Mouse (Mus musculus): ENCODE data around the gene Ddx50. TPM values are rescaled to one million over a fixed set of nuclear protein-coding genes. Genes with fewer than 3 reads are reported as not detected.

Ddx50 gene
- total RNA-seq (2021), result 10 to 100 TPM; 88.5 to 89.2 TPM
- long read RNA-seq, experiment 1, transcript Ddx50-201 (15 exons, 2,535 nt), result major isoform, 17 of 29 reads
- long read RNA-seq, experiment 1, partial matches to known transcripts, result 1 of 29 reads
- long read RNA-seq, experiment 1, other reads (novel, unspliced or antisense), result 11 of 29 reads
- long read RNA-seq, experiment 2, transcript Ddx50-201 (15 exons, 2,535 nt), result major isoform, 29 of 63 reads
- long read RNA-seq, experiment 2, partial matches to known transcripts, result 5 of 63 reads
- long read RNA-seq, experiment 2, other reads (novel, unspliced or antisense), result 29 of 63 reads

DNA sequence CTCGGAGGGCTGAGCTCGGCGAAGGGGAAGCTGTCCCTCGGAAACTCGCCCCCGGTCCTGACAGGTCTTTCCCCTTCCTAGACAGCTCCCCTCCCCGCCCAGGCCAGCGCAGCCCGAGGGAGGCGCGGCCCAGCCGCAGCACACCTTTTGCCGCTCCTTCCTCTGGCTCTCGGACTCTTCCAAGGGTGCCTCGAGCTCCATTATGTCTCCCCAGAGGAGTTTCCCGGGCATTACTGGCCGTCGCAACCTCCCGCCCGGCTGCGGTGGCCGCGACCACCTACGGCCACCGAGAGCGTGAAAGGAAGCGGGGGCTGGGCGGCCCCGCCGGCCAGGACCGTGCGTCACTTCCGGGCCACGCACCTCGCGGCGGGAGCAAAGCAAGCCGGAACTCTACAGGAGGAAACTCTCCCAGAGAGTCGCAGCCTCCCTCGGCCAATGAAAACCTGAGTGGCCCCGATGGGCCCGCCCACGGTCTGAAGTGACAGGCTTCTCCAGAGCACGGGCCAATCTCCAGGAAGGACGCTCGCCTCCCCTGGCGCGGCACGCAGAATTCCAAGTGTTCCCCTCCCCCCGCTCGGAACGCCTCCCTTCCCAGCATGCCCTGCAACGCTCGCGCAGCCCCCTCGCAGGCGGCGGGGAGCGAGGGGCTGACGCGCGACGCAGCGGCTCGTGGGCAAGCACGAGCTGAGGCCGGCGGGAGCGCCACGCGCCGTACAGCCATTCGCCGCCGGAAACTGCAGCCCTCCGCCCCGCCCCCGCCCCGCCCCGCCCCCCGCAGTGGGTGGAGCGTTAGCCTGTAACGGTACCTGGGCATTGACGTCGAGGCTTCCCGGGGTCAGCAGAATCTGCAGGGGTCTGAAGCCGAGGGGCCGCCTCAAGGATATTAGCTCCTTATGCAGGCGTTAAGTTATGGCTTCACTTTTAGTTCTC is at the start of gene Ddx50:
Gene Ddx50, minus strand, starts transcription at position 338 of the 930 bp plus-strand sequence.
- no peak for TF ChIP-seq CTCF (conservative IDR thresholded peaks at IDR 0.05)
- Histone ChIP-seq H3K4me3 (peak within 1 kb of the TSS; percentile 92), H3K27ac (peak within 1 kb of the TSS; percentile 95)
- DNase-seq (ENCODE audit: low spot score in 2 of 2), result peak; percentile 100

DNA sequence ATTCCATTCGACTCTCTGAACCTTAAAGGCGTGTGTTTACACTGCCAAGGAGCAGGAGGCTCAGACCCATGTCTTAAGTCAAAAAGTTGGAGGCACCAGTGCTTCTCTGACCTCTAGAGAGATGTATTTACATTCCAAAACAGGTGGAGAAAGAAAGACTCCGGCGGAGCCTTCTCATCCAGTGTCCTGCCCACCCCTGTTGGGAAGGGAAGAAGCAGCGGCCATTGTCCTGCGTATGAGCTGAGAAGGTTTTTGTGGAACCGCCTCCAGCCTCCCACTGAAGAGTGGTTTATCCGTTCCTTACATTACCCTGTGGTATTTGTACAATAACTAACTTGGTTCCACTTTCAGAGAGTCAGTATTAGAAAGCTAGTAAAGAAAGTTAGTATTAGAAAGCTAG is 41.8 kb upstream of the Ddx50 start:
- DNase-seq (ENCODE audit: low spot score in 2 of 2), result no peak
- Histone ChIP-seq H3K4me3 (no peak overlapping the region), H3K27ac (no peak overlapping the region)
- no peak for TF ChIP-seq CTCF (conservative IDR thresholded peaks at IDR 0.05)

GRCm38 (mm10) chr10:62692244-62692643 is 41.2 kb upstream of the Ddx50 start:
- H3K4me3 ChIP-seq, result no peak overlapping the region
- DNase-seq (ENCODE audit: low spot score in 2 of 2), result no peak
- H3K27ac ChIP-seq, result no peak overlapping the region
- no peak for TF ChIP-seq CTCF (conservative IDR thresholded peaks at IDR 0.05)

DNA sequence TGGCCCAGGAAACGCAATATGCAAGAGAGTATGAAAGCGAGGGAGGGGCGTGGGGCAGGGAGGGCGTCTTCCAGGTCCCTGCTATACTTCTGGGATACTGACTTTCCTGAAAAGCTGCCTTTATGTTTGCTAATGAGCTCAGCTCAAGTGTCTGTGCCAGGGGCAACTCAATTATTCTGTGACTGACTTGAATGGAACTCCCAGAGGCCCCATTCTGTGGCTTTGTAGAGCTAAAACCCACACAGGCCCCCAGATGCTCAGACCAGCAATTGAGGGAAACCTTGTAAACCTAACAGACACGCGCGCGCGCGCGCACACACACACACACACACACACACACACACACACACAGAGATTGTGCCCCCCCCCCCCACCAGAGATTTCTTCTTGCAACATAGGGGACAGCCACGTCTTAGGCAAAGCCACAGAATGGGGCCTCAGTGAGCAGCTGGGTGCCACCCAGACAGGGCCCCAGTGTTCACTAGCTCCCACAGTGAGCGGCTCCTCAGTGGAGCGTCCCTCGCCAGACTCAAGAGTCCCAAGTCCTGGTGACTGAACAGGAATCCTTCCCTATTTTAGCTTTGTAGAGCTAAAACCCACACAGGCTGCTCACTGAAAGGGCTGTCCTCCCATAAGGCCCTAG is 36.1 kb upstream of the Ddx50 start:
- H3K4me3 ChIP-seq, result no peak overlapping the region
- no peak for TF ChIP-seq CTCF (conservative IDR thresholded peaks at IDR 0.05)
- H3K27ac ChIP-seq, result no peak overlapping the region
- DNase-seq (ENCODE audit: low spot score in 2 of 2), result no peak

DNA sequence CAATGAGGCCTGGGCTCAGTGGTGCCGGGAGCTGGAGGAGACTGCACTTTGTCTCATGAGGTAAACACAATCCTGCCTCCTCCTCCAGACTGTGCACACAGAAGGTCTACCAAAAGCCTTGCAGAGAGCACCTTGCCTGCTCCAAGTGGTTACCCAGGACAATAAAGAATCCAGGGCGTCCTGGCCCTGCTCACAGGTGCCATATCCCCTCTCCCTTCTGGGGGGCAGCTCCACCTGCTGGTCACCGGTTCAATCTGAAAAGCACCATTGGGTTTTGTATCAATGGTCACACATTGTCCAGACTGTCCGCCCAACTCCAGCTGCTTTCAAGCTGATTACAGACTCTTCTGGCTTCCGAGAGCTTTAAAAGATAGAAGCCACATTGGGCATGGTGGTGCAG is 32.0 kb upstream of the Ddx50 start:
- no peak for DNase-seq (ENCODE audit: low spot score in 2 of 2)
- TF ChIP-seq CTCF (conservative IDR thresholded peaks at IDR 0.05), result peak; percentile 60
- no peak overlapping the region for H3K27ac ChIP-seq
- H3K4me3 ChIP-seq, result no peak overlapping the region

DNA sequence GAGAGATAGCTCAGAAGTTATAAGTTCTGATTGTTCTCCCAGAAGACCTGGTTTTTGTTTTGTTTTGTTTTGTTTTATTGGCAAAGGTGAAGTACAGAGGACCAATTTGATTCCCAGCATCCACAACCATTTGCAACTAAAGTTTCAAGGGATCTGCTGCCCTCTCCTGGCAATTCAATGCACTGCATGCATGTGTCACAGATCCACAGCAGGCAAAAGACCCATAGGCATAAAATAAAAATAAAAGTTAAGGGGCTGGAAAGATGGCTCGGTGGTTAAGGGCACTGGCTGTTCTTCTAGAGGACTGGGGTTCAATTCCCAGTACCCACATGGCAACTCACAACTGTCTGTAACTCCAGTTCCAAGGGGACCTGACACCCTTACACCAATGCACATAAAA is 28.8 kb upstream of the Ddx50 start:
- TF ChIP-seq CTCF (conservative IDR thresholded peaks at IDR 0.05), result peak; percentile 63
- no peak overlapping the region for H3K27ac ChIP-seq
- DNase-seq (ENCODE audit: low spot score in 2 of 2), result no peak
- no peak overlapping the region for H3K4me3 ChIP-seq

- no peak overlapping the region for H3K4me3 ChIP-seq
- no peak for DNase-seq (ENCODE audit: low spot score in 2 of 2)
- no peak for TF ChIP-seq CTCF (conservative IDR thresholded peaks at IDR 0.05)
- no peak overlapping the region for H3K27ac ChIP-seq
Observed at GRCm38 (mm10) chr10:62677329-62677728, 26.3 kb upstream of the Ddx50 start.

DNA sequence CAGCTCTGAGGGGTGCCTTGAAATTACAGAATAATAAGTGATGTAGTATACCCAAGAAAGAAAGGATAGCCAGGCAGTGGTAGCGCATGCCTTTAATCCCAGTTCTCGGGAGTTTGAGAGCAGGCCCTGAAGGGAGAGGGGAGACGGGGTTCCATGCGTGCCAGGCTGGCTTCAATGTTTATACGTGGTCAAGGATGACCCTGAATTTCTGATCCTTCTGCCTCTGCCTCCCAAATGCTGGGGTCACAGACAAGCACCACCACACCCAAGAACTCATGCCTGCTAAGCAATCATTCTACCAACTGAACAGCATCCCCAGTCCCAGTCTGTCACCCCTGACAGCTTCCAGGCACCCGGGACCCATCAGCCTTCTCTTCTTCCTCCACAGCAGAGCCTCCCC is 25.2 kb upstream of the Ddx50 start:
- no peak for TF ChIP-seq CTCF (conservative IDR thresholded peaks at IDR 0.05)
- Histone ChIP-seq H3K4me3 (no peak overlapping the region), H3K27ac (no peak overlapping the region)
- no peak for DNase-seq (ENCODE audit: low spot score in 2 of 2)

DNA sequence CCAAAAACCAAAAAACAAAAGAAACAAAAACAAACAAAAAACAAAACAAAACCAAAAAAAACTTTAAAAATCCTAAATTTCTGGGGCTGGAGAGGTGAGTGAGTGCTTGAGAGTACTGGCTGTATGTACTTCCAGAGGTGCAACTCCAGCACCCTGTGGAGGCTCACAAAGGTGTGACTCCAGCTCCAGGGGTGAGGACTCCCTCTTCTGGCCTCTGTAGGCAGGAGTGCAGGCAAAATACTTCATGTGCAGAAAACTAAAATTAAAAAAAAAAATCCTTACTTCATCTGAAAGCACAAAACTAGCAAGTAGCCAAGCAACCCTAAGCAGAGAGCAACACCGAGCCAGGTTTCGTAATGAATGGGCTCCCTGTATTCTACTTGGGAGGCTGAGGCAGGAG is 21.3 kb upstream of the Ddx50 start:
- DNase-seq (ENCODE audit: low spot score in 2 of 2), result no peak
- Histone ChIP-seq H3K4me3 (no peak overlapping the region), H3K27ac (no peak overlapping the region)
- peak; percentile 33; the same call in 1 of the 2 replicates for TF ChIP-seq CTCF (conservative IDR thresholded peaks at IDR 0.05)

DNA sequence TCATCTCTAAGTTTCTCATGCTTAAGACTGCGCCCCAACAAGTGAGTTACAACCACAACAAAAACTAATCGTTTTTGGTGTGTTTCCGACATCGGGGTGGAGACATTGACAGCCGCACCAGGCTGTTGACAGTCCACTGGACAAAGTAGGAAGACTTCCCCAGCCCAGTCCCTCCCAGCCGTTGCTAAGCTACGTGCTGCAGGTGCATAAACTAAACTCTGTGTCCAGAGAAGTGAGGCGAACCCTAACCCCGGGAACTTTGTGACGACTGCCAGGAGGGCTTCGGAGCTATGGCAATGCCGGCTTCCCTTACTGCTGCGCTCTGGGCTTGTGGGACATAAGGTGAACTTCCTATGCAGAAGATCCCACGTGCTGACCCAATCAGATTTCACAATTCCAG is 18.2 kb upstream of the Ddx50 start:
- Histone ChIP-seq H3K4me3 (no peak overlapping the region), H3K27ac (no peak overlapping the region)
- no peak for TF ChIP-seq CTCF (conservative IDR thresholded peaks at IDR 0.05)
- no peak for DNase-seq (ENCODE audit: low spot score in 2 of 2)

GRCm38 (mm10) chr10:62668463-62668862 is 17.4 kb upstream of the Ddx50 start:
- no peak overlapping the region for H3K27ac ChIP-seq
- no peak for TF ChIP-seq CTCF (conservative IDR thresholded peaks at IDR 0.05)
- no peak overlapping the region for H3K4me3 ChIP-seq
- DNase-seq (ENCODE audit: low spot score in 2 of 2), result no peak

GRCm38 (mm10) chr10:62668043-62668442 is 17.0 kb upstream of the Ddx50 start:
- H3K4me3 ChIP-seq, result no peak overlapping the region
- no peak overlapping the region for H3K27ac ChIP-seq
- no peak for DNase-seq (ENCODE audit: low spot score in 2 of 2)
- TF ChIP-seq CTCF (conservative IDR thresholded peaks at IDR 0.05), result no peak
